Mouse (Mus musculus) MEL (cell line): ENCODE results near the gene Ranbp3l.

ENCODE experiments used
- CTCF ChIP-seq, 3 experiments: IDR thresholded peaks in 2 of 3; conservative IDR thresholded peaks in 1 of 3; 2 replicates each; pipeline ENCODE4 v1.5.1; 2011 to 2012; ENCODE audit warnings: low read length in 3 of 3, low read depth in 2 of 3, mild to moderate bottlenecking in 2 of 3, improper control_type of control experiment in 1 of 3, inconsistent platforms in 1 of 3, mixed read lengths in 1 of 3, moderate library complexity in 1 of 3; ENCODE audit not compliant: control insufficient read depth in 1 of 3, insufficient read depth in 1 of 3, poor library complexity in 1 of 3, severe bottlenecking in 1 of 3
- E2F4 ChIP-seq: IDR thresholded peaks from 2 replicates; pipeline ENCODE4 v1.6.1; 2011; ENCODE audit warnings: low read depth, low read length, improper control_type of control experiment, borderline replicate concordance
- ELF1 ChIP-seq: IDR thresholded peaks from 2 replicates; pipeline ENCODE4 v1.6.1; 2014; ENCODE audit warnings: low read depth, mild to moderate bottlenecking, inconsistent platforms, low read length, improper control_type of control experiment, moderate library complexity
- EP300 ChIP-seq, 2 experiments: IDR thresholded peaks; 2 replicates each; pipeline ENCODE4 v1.6.1; 2011; ENCODE audit warnings: improper control_type of control experiment in 2 of 2, low read length in 2 of 2, low read depth in 1 of 2, mild to moderate bottlenecking in 1 of 2
- ETS1 ChIP-seq: IDR thresholded peaks from 2 replicates; pipeline ENCODE4 v1.6.1; 2012; ENCODE audit warnings: low read depth, mild to moderate bottlenecking, inconsistent platforms, low read length, improper control_type of control experiment, moderate library complexity
- KAT2A ChIP-seq: conservative IDR thresholded peaks from 2 replicates; pipeline ENCODE4 v1.6.1; 2012; ENCODE audit warnings: low read depth, low read length, improper control_type of control experiment, inconsistent platforms
- POLR2A ChIP-seq, 2 experiments: IDR thresholded peaks; 2 replicates each; pipeline ENCODE4 v1.6.1; 2011 to 2012; ENCODE audit warnings: low read length in 2 of 2, mild to moderate bottlenecking in 2 of 2, control low read depth in 1 of 2, improper control_type of control experiment in 1 of 2, low read depth in 1 of 2, moderate library complexity in 1 of 2; ENCODE audit not compliant: control insufficient read depth in 1 of 2, insufficient read depth in 1 of 2, poor library complexity in 1 of 2
- RCOR1 ChIP-seq: IDR thresholded peaks from 2 replicates; pipeline ENCODE4 v1.6.1; 2012; ENCODE audit warnings: low read depth, mild to moderate bottlenecking, inconsistent platforms, low read length, improper control_type of control experiment
- TAL1 ChIP-seq: IDR thresholded peaks from 2 replicates; pipeline ENCODE4 v1.6.1; 2012; ENCODE audit warnings: mild to moderate bottlenecking, inconsistent platforms, low read length, moderate library complexity, mixed read lengths

- TF ChIP-seq TAL1 (no peak), ETS1 (no peak; the same call in none of the 2 replicates), CTCF (IDR thresholded peaks at IDR 0.05 in 2 of 3, conservative IDR thresholded peaks at IDR 0.05 in 1 of 3; ENCODE audit: control insufficient read depth in 1 of 3, insufficient read depth in 1 of 3, low read depth in 2 of 3, low read length in 3 of 3, poor library complexity in 1 of 3, severe bottlenecking in 1 of 3) (no peak), KAT2A (no peak), POLR2A (IDR thresholded peaks at IDR 0.05; ENCODE audit: control insufficient read depth in 1 of 2, insufficient read depth in 1 of 2, low read depth in 1 of 2, low read length in 2 of 2, poor library complexity in 1 of 2) (peak in 1 of 2 experiments; percentile 48; a peak in 1 of 4 replicates), EP300 (IDR thresholded peaks at IDR 0.05; ENCODE audit: low read depth in 1 of 2, low read length in 2 of 2) (no peak), E2F4 (no peak), RCOR1 (no peak), ELF1 (no peak)
Observed at GRCm38 (mm10) chr15:9074139-9074538, 106.4 kb downstream of the Ranbp3l start.
